In the genomic region with DNA sequence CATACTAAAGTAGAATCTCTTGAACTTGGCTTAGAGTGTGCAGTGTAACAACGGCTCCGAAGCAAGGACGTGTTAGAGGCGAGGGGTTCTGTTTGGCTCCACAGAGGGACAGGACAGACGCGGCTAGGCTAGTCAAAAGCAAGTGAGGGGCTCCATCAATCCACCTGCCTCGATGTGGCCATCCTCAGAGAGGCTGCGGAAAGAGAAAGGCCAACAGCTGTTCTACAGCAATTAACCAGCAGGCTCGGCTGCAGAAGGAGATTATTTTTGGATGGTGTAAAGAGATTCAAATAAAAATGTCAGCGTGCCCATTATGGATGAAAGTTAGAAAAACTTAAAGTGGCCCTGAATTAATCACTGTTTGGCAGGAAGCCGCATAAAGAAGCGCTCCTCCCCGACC, we compare ENCODE assay signal across 20 mouse cellular contexts.
DNase-seq lines count a peak whose midpoint lies in the region; ATAC-seq lines count a peak whose summit lies in the region.
"Had no signal": no experiment of that assay in that cellular context is flagged by ENCODE, and none has a peak within 500 bp of the region (broad histone marks: within the 10 kb centered on the region; RNA-seq: fewer than 3 reads in every experiment).

No protein-coding gene starts in this region.

- peaks cover 29% of the 10 kb centered on the region for H3K27me3 ChIP-seq in heart, embryonic 13.5 days (replicated peaks)
- no peaks in the 10 kb centered on the region for H3K27me3 ChIP-seq in heart, embryonic 11.5 days (ENCODE audit: control insufficient read depth, insufficient read depth, low read length)
- peaks cover 59% of the 10 kb centered on the region for H3K27me3 ChIP-seq in midbrain, embryonic 12.5 days
- no peaks in the 10 kb centered on the region for H3K27me3 ChIP-seq in midbrain, embryonic 14.5 days (ENCODE audit: control insufficient read depth, insufficient read depth, low read length)
- peaks cover 75% of the 10 kb centered on the region for H3K27me3 ChIP-seq in forebrain, embryonic 13.5 days
- H3K27me3 ChIP-seq in neural tube, embryonic 11.5 days (ENCODE audit: control insufficient read depth, insufficient read depth, low read length) = no peaks in the 10 kb centered on the region
- H3K27me3 ChIP-seq: embryonic facial prominence, embryonic 12.5 days had no signal

- 29% methylated on average over 13 of the region's 13 CpGs for WGBS in heart, embryonic 13.5 days
- 26% methylated on average over 13 of the region's 13 CpGs for WGBS in heart, embryonic 11.5 days (ENCODE audit: insufficient replicate concordance)
- WGBS in midbrain, embryonic 12.5 days = 20% methylated on average over 11 of the region's 13 CpGs
- 12% methylated on average over 13 of the region's 13 CpGs for WGBS in midbrain, embryonic 14.5 days
- WGBS in forebrain, embryonic 13.5 days = 7% methylated on average over 13 of the region's 13 CpGs
- WGBS in neural tube, embryonic 11.5 days = 8% methylated on average over 12 of the region's 13 CpGs

- H3K4me3 ChIP-seq in heart, embryonic 13.5 days = no peak overlapping the region
- no peak overlapping the region for H3K4me3 ChIP-seq in heart, embryonic 11.5 days (ENCODE audit: low read depth, low read length)
- no peak overlapping the region for H3K4me3 ChIP-seq in midbrain, embryonic 12.5 days
- H3K4me3 ChIP-seq in midbrain, embryonic 14.5 days (replicated peaks; ENCODE audit: low read depth, low read length) = no peak overlapping the region
- no peak overlapping the region for H3K4me3 ChIP-seq in forebrain, embryonic 13.5 days
- no peak overlapping the region for H3K4me3 ChIP-seq in neural tube, embryonic 11.5 days (ENCODE audit: low read depth, low read length)
- H3K4me3 ChIP-seq: embryonic facial prominence, embryonic 12.5 days; left cerebral cortex, adult 2 months; limb, embryonic 15.5 days had no signal

- peak overlapping the region; percentile 22; the same call in 1 of the 2 replicates for H3K4me2 ChIP-seq in heart, embryonic 13.5 days
- no peak overlapping the region for H3K4me2 ChIP-seq in heart, embryonic 11.5 days
- H3K4me2 ChIP-seq in midbrain, embryonic 12.5 days (replicated peaks) = no peak overlapping the region
- H3K4me2 ChIP-seq in midbrain, embryonic 14.5 days (ENCODE audit: low read length) = no peak overlapping the region
- peak overlapping the region; percentile 17; the same call in 1 of the 2 replicates for H3K4me2 ChIP-seq in forebrain, embryonic 13.5 days
- no peak overlapping the region for H3K4me2 ChIP-seq in neural tube, embryonic 11.5 days (ENCODE audit: low read depth)

- peaks cover 24% of the 10 kb centered on the region for H3K4me1 ChIP-seq in heart, embryonic 13.5 days
- peaks cover 9% of the 10 kb centered on the region for H3K4me1 ChIP-seq in heart, embryonic 11.5 days (ENCODE audit: control insufficient read depth, insufficient read depth, low read length)
- H3K4me1 ChIP-seq in midbrain, embryonic 12.5 days = peaks cover 54% of the 10 kb centered on the region
- H3K4me1 ChIP-seq in midbrain, embryonic 14.5 days (ENCODE audit: control insufficient read depth, insufficient read depth, low read length) = peaks cover 16% of the 10 kb centered on the region
- H3K4me1 ChIP-seq in forebrain, embryonic 13.5 days = peaks cover 50% of the 10 kb centered on the region
- peaks cover 25% of the 10 kb centered on the region for H3K4me1 ChIP-seq in neural tube, embryonic 11.5 days (ENCODE audit: control insufficient read depth, insufficient read depth, low read length)

- H3K9ac ChIP-seq in heart, embryonic 13.5 days = no peak overlapping the region
- H3K9ac ChIP-seq in heart, embryonic 11.5 days (ENCODE audit: low read depth, low read length) = no peak overlapping the region
- 0 out of 2 replicates have a peak overlapping the region, but pooled peaks have one; percentile 24 for H3K9ac ChIP-seq in midbrain, embryonic 12.5 days (replicated peaks)
- no peak overlapping the region for H3K9ac ChIP-seq in midbrain, embryonic 14.5 days (replicated peaks; ENCODE audit: low read length)
- no peak overlapping the region for H3K9ac ChIP-seq in forebrain, embryonic 13.5 days
- no peak overlapping the region for H3K9ac ChIP-seq in neural tube, embryonic 11.5 days (ENCODE audit: low read length)
- H3K9ac ChIP-seq: embryonic facial prominence, embryonic 12.5 days; limb, embryonic 15.5 days had no signal

- no peaks in the 10 kb centered on the region for H3K9me3 ChIP-seq in heart, embryonic 13.5 days
- H3K9me3 ChIP-seq in heart, embryonic 11.5 days (replicated peaks; ENCODE audit: control insufficient read depth, low read length) = no peaks in the 10 kb centered on the region
- H3K9me3 ChIP-seq in midbrain, embryonic 12.5 days = no peaks in the 10 kb centered on the region
- H3K9me3 ChIP-seq in midbrain, embryonic 14.5 days (ENCODE audit: control insufficient read depth, low read length) = no peaks in the 10 kb centered on the region
- no peaks in the 10 kb centered on the region for H3K9me3 ChIP-seq in forebrain, embryonic 13.5 days (replicated peaks)
- no peaks in the 10 kb centered on the region for H3K9me3 ChIP-seq in neural tube, embryonic 11.5 days (ENCODE audit: control insufficient read depth, low read length)
- H3K9me3 ChIP-seq: embryonic facial prominence, embryonic 12.5 days; limb, embryonic 15.5 days had no signal

- ATAC-seq in heart, embryonic 13.5 days (ENCODE audit: extremely low read depth, insufficient number of reproducible peaks, low FRiP score, low TSS enrichment) = no peak
- ATAC-seq in heart, embryonic 11.5 days (replicated peaks; ENCODE audit: insufficient number of reproducible peaks, low FRiP score, low TSS enrichment) = no peak
- no peak for ATAC-seq in midbrain, embryonic 12.5 days (ENCODE audit: low FRiP score, low read depth)
- ATAC-seq in midbrain, embryonic 14.5 days (ENCODE audit: low FRiP score, low TSS enrichment) = no peak
- no peak for ATAC-seq in forebrain, embryonic 13.5 days
- no peak for ATAC-seq in neural tube, embryonic 11.5 days (ENCODE audit: insufficient read depth, low FRiP score, low TSS enrichment)
- ATAC-seq: CD4-positive, CD25-positive, alpha-beta regulatory T cell, adult 4 months; midbrain, embryonic 16.5 days had no signal

- H3K36me3 ChIP-seq in heart, embryonic 13.5 days = no peaks in the 10 kb centered on the region
- no peaks in the 10 kb centered on the region for H3K36me3 ChIP-seq in heart, embryonic 11.5 days (ENCODE audit: control insufficient read depth, insufficient read depth, low read length)
- H3K36me3 ChIP-seq in midbrain, embryonic 12.5 days = no peaks in the 10 kb centered on the region
- H3K36me3 ChIP-seq in midbrain, embryonic 14.5 days (ENCODE audit: control insufficient read depth, insufficient read depth, low read length) = no peaks in the 10 kb centered on the region
- no peaks in the 10 kb centered on the region for H3K36me3 ChIP-seq in forebrain, embryonic 13.5 days (ENCODE audit: poor library complexity, severe bottlenecking)
- H3K36me3 ChIP-seq in neural tube, embryonic 11.5 days (ENCODE audit: control insufficient read depth, insufficient read depth, low read length) = no peaks in the 10 kb centered on the region
- H3K36me3 ChIP-seq: embryonic facial prominence, embryonic 12.5 days; limb, embryonic 15.5 days had no signal

- DNase-seq in midbrain, embryonic 14.5 days = no peak
- peak; percentile 58 for DNase-seq in neural tube, embryonic 11.5 days (ENCODE audit: low spot score)
- DNase-seq in urinary bladder, adult 2 months (ENCODE audit: low spot score) = no peak
- DNase-seq in testis, postnatal 10 days (ENCODE audit: low spot score) = no peak
- DNase-seq: adrenal gland, adult 8-10 months; cerebellum, adult 9-10 months; gastrocnemius, postnatal 36 days; heart, postnatal 10 days; lung, adult 18-20 months; thymus, postnatal 4 days had no signal

- H3K27ac ChIP-seq in heart, embryonic 13.5 days (replicated peaks) = no peak overlapping the region
- no peak overlapping the region for H3K27ac ChIP-seq in heart, embryonic 11.5 days (ENCODE audit: low read depth, low read length)
- no peak overlapping the region for H3K27ac ChIP-seq in midbrain, embryonic 12.5 days (replicated peaks)
- H3K27ac ChIP-seq in midbrain, embryonic 14.5 days (replicated peaks; ENCODE audit: low read depth, low read length) = no peak overlapping the region
- no peak overlapping the region for H3K27ac ChIP-seq in forebrain, embryonic 13.5 days
- no peak overlapping the region for H3K27ac ChIP-seq in neural tube, embryonic 11.5 days (ENCODE audit: low read depth, low read length)
- H3K27ac ChIP-seq: left cerebral cortex, adult 2 months; limb, embryonic 15.5 days; macrophage had no signal

Comparison
In these comparisons a context has a peak if more than half of its experiments do, and no peak if none do; other contexts are left out.
1. H3K4me2 ChIP-seq: peak in heart, embryonic 13.5 days (single experiment) and forebrain, embryonic 13.5 days (single experiment); none in heart, embryonic 11.5 days (single experiment), midbrain, embryonic 12.5 days (single experiment), midbrain, embryonic 14.5 days (single experiment) and neural tube, embryonic 11.5 days (single experiment).